Mouse (Mus musculus): ENCODE results near the gene Grik5.

The Grik5 gene

DNA sequence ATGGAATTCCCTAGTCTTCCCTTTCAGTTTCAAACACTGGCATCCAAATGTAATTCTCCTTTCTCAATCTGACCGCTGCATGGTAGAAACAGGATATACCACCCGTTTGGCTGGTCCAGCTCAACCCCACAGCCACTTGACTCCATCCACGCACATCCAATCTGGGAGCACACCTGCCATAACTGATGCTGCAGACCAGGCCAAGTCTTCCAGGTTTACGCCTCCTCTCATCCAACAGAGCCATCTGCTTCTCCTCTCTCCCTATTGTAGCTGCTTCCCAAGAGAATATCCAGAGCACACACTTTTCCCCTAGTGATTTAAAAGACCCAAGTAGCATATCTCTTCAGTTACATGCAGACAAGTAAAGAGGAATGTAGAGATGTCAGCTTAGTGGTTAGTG, 37.4 kb downstream of the Grik5 start:
- DNase-seq (ENCODE audit: low read depth, low spot score): no peak

DNA sequence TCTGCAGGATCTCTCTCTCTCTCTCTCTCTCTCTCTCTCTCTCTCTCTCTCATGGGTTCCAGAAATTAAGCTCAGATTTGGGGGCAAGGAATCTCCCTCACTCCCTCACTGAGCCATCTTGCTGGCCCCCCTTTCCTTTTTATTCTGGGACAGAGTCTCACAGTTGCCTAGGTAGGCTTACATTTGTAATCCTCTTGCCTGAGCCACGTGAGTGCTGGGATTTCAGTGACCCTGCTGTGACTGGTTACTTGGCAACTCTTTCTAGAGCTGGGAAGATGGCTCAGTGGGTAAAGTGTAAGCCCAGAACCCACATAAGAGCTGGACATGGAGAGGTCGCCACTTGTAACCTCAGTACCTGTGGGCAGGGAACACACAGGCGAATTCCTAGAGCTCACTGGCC, 40.6 kb downstream of the Grik5 start:
- no peak for DNase-seq (ENCODE audit: low read depth, low spot score)

DNA sequence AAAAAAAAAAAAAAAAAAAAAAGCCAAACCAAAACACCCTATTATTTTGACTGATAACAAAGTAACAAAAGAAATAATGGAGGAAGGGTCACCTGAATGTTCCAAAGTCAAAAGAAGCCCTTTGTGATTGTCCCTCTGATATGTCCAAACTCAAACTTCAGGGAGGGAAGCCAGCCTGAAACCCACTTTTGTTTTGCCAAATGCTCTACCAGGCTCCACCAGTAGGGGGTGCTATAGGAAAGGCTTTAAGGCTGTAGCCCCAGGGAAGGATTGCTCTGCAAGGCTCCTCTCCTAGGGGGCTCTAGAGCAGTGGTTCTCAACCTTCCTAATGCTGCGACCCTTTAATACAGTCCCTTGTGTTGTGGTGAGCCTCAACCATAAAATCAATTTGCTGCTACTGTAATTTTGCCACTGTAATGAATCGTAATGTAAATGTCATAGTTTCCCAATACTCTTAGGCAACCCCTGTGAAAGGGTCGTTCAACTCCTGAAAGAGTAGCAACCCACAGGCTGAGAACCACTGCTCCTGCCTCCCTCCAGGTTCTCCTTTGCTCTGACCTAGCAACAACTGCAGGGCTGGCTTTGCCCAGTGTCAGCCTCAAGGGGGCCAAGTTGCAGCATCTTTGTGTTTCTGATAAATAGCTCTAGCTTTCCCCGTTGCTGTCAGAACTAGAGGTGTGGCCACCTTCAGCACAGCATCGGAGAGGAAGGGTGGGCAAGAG, 42.0 kb downstream of the Grik5 start:
- DNase-seq (ENCODE audit: low read depth, low spot score): peak; percentile 69

DNA sequence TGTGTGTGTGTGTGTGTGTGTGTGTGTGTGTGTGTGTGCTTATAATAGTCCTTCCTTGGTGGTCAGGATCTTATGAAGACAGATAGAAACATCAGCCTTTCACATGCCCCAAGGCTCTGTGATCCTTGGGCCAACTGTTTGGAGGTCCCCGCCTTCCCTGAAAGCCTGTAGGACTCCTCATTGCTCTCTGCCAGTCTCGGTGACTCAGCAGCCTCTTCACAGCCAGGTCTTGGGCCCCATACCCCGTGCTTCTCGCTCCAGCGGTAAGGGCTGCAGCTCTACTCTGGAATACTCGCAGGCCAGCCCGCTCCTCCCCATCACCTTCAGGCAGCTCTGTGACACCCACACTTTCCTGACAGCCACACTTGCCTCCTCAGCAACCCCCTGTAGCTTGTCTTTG, 45.7 kb downstream of the Grik5 start:
- no peak for DNase-seq (ENCODE audit: low read depth, low spot score)

DNA sequence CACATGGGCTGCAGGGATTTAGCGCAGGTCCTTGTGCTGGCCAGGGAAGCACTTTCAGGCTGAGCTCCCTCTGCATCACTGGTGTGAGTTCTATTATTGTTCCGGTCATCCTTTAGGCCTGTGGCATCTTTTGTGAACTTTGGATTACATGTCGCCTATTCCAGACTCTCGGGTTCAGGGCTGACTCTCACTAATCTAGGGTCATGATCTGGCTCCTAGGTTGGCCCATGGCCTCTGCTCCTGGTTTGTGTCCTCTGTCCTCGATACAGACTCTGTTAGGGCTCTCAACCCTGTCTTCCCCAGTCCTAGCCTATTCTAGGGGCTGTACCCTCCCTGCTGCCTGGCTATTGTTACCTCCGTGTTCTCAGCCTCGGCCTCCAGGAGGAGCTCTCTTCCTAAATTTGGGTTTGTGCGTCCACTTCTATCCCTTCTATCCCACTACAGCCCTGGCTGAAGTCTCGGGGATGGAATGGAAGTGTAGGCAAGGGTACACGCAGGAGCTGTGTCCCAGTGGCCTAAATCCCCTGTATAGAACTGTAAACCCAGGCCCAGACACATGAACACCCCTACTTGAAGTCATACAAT, 46.2 kb downstream of the Grik5 start:
- DNase-seq (ENCODE audit: low read depth, low spot score): no peak

DNA sequence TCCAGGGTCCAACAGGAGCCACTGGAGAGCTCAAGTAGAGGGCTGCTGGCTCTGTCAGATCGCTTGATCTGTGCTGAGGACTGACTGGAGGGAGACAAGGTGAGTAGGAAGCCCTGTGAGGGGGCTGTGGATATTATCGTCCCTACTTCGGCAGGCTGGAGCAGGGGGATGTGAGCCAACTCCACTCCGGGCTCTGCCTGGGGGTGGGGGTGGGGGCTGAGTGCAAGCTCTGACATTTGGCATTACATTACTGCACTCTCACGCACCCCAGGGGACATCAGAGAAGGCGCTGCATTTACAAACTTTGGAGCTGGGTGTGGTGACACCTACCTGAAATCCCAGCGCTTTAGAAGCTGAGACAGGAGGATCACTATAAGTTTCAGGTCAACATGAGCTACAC, 60.6 kb downstream of the Grik5 start:
- no peak for DNase-seq (ENCODE audit: low read depth, low spot score)

DNA sequence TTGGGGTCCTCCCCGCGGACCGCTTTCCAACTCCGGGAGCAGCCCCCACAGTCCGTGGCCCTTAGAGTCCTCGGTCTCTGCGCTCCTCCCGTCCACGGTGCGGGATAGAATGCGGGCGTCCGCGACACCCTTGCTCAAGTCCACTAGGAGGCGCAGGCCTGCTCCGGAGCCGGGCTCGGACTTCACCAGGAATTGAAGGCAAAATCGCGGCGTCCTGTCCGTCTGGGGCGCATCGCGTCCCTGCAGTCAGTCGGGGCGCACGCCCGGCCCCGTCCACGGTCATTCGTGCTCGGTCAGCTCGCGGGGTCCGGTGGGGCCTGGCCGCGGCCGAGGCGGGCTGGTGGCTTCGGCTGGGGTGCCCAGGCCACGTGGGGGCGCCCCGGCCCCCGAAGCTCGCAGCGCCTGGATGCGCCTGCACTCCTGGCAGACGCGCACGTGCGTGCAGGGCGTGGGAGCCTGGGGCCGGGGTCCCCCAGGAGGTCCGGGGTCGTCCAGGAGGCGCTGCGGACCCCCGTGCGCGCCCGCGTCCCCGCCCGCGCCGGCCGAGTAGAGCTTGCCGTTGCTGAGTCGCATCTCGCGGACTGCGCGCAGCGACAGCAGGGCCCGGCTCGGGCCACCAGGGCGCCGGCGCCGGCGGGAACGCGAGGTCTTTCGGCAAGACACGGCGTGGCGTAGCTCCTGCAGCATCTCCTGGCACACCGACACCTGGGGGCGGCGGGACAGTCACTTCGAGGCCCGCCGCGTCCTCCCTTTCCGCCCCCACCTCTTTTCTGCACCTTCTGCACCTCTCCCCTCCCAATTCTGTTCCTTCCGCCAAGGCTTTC, 61.8 kb downstream of the Grik5 start:
- DNase-seq (ENCODE audit: low read depth, low spot score): peak; percentile 41

DNA sequence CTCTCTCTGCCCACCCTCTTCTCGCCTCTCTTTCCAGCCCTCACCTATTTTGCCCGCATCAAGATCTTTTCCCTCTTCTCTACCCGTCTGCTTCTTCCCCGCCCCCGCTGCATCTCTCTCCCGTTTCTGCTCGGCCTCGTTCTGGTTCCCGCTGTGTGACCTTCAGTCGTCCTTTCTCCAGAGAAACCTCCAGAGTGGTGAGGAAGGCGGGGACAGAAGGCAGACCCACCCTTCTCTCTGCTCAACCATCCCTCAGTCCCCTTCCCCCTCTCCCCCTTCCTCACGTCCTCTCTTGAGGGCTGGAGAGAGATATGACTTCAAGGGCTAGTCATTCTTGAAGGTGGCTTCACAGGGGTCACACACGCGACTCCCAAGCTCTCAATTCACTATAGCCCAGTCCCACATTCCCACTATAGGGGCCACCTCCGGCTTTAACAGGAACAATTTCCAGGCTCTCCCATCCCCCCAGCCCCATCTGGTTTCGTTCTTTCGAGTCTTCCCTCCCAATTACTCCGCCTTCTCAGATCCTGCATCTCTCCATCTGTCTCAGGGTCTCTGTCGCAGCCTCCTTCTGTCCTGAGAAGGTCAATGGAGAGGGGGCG, 62.9 kb downstream of the Grik5 start:
- DNase-seq (ENCODE audit: low read depth, low spot score): no peak

DNA sequence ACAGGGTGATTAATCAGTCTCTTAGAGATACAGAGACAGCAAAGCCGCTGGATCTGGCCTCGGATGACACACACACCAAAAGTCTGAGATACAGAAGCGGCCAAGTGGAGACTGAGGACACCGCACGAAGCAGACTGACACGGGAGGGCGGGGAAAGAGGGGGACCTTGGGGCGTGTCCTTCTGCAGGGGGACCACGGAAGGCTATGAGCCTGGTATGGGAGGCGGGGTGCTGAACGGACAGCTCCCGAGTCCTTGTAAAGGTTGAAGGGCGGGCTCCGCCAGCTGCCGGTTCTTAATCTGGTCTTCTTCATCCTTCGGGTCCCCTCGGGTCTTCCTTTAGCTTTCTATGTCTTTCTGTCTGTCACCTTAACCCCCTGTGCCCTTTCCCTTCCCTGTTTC, 63.5 kb downstream of the Grik5 start:
- peak; percentile 54 for DNase-seq (ENCODE audit: low read depth, low spot score)

DNA sequence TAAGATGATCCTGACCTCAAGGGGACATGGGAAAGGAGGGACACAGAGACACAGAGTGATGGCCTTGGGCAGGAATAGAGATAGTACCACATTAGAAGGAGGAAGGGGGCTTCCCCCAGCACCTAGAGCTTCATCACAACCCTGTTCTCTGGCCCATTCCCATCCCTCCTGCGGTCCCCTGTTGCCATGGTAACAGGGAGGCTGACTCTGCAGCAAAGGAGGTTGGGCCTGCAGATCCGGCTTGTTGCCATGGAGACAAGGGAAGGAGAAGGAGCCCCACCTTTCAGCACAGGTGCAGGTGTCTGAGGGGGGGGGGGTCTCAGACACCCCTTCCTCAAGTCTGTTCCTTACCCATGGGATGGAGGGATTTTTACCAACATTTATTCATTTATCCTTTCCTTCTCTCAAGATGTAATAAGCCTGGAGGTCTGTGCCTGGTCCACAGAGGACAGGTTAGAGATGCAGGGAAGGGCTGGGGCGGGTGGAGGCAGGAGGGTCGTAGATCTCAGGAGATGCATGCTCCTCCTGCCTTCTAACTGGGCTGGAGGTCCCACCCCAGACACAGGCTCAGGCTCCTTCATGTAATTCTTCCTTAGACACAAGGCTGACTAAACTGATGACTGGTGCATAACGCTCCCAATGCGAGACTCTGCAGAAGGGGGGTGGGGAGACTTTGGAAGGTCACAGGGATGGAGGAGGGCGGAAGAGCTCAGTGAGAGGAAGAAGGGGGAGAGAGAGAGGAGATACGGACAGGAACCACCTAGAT, 64.4 kb downstream of the Grik5 start:
- no peak for DNase-seq (ENCODE audit: low read depth, low spot score)

DNA sequence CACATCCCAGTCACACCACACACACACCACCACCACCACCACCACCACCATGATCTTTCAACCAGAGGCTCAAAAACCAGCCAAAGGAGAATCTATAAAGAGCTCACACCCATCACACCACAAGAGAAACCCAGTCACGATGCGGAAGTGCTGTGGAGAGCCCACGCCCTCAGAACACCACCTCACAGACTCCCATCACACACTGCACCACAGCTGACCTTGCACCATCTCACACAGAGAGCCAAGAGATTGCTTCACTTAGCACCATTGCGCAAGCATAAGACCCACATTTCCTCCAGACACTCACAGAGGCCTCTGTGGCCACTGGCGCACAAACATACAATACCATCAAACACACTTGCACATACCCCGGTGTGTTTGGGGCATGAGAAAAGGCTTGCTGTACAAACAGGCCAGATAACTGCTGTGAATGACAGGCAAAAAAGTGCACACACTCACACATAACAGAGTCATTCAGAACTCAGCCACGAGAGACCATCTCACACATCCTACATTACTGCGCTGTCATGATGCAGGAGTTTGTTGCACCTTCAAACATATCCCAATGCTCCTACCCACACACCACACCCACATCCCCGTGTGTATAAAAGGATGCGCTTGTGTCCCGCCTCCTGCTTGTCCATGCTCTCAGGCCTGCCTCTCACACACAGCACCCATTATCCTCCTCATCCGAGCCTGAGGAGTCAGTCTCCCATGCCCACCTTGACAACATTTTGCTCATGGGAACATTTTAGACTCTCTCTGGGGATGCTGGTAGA, 65.4 kb downstream of the Grik5 start:
- DNase-seq (ENCODE audit: low read depth, low spot score): no peak

DNA sequence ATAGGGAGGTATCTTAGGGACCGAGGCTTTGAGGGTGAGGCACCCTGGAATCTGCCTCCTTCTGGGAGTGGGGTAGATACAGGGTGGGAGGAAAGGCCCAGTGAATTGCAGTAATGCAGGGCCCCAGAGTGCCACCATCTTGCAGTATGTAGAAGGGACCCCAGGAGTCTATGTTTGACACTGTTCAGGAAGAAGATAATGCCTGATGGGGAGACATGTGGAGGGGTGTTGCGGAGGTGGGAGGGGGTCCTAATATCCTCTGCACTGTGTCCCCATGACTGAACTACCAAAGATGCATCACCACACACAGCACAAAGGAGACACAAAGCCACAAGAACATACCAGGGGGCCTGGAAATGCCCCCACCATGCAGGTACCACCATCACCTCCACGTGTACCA, 66.0 kb downstream of the Grik5 start:
- DNase-seq (ENCODE audit: low read depth, low spot score): no peak

DNA sequence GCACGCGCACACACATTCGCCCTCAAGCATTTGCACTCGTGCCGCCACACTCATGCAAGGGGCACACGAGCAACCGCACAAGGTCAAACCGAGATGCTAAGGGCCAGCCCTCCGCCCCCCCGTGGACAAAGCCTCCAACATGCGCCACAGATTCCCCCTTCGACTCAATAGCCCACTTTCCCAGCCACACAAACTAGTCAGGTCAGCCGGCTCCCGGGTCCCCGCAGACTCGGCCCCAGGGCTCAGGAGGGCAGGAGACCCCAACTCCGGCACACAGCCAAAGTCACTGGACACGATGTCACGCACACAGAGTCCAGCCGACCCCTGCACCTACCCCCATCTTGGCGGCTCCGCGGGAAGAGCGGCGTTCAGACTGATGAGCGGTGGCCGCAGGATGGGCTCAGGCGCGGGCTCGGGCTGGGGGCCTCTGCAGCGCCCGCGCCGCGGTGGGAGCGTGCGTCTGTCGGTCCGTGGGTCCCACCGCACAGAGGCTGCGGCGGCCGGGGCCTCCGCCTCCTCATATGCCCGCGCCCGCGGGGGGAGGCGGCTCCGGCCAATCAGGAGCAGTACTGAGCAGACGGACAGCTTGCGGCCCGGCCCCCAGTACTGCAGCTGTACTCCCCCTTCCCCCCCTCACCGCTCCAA, 66.6 kb downstream of the Grik5 start, which contains the start of gene Atp1a3:
Gene Atp1a3 (minus strand): TSS at position 538 of the 645 bp plus-strand sequence.
- DNase-seq (ENCODE audit: low read depth, low spot score): no peak

DNA sequence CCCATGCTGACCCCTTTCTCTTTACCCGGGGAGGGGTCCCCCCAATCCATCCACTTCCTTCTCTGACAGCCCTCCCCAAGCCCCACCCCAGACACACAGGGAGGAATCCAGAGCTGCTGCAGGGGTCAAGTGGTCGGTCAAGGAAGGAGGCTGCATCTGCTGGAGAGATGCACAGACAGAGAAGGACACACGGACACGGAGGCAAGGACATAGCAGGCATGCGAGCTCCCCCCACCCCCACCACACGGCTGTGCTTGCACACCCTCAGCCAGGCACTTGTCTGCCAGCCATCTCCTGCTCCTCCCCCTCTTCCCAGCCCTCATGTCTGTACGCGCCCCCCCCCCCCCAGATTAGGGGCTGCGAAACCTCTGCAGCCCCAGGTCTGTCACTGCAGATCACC, 67.3 kb downstream of the Grik5 start:
- no peak for DNase-seq (ENCODE audit: low read depth, low spot score)

DNA sequence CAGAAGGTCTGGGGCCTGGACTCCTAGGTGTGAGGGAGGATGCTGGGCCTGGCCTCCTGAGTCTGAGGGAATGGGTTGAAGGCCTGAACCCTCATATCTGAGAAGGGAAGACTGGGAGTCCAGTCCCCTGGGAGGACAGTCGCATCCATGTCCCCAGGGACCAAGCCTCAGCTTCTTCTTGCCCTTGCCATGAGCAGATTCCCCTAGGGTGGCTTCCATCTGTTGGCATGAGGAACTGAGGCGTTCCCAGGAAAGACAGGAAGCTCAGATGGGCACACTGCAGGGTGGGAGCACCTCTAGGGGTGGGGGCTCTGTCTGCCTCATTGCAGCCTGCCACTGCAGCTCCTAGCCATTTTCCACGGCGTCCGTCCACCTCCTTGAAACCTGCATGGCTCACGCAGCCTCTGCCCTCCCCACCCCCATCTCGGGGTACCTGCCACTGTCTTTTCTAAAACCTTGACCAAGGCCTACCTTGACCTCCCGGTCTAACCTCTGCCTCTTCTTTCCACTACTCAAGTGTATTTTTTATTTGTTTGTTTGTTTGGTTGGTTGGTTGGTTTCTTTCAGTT, 68.2 kb downstream of the Grik5 start:
- no peak for DNase-seq (ENCODE audit: low read depth, low spot score)

DNA sequence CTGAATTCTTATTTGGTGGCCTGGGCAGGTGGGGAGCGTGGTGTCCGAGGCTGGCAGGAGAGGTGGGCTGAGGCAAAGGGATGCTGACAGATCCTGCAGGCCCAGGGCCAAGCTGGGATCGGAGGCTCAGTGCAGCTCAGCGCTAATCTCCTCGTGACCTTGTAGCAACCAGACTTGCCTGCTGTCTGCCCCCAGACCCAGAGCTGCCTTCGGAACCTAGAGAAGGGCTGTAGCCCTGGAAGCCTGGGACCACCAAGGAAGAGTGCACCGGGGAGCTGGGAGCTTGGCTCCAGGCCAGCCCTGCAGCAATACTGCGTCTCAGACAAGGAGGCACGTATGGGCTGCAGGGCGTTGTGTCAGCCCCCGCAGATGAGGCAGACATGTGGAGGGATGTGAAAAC, 68.9 kb downstream of the Grik5 start:
- no peak for DNase-seq (ENCODE audit: low read depth, low spot score)

DNA sequence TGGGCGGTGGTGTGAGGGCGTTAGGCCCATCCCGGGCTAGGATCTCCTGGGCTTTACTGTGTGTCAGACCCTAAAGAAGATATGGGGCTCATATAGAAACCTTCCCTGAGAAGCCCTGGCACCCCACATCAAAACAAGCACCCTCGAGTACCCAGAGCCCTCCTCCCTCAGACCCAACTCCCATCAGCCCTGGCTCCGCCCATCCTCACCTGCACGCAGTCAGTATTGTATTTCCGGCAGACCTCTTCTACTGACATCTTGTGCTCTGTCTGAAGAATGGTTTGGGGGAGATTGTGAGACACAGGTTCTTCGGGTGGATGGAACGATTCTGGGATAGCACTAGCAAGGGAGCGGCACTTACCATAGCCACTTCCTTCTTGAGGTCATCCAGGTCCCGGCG, 71.4 kb downstream of the Grik5 start:
- DNase-seq (ENCODE audit: low read depth, low spot score): no peak

DNA sequence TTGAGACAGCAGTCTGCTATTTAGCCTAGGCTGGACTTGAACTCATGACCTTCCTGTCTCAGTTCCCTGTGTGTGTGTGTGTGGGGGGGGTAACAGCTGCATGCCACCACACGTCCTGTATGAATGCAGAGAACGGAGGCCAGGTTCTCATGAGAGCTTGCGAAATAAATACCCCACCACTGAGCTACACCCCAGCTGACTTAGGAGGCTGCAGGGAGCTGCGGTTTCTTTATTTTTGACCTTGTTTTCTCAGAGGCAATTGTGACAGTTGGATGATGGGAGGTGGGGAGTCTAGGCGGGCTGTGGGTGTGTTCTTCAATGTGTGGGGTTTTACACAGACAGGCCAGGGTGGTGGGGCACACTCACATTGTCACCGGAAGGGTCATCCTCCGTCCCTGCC, 71.9 kb downstream of the Grik5 start:
- no peak for DNase-seq (ENCODE audit: low read depth, low spot score)

DNA sequence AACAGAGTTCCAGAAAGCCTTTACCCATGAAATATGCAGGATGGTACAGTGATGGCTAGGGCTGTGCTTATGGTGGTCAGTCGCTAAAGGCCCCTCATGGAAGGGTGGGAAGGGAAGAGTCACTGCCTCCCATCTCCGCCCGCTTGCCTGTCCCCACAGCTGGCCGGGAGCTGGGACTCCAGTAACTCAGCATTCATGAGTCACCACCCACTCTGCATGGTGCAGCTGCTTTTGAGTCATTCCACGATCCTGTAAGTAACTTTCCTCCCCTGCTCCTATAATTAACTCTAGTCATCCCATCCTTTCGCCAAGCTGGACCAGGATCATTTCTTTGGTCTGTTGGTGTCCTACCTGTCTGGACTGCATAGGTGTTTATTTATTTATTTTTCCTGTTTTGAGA, 79.1 kb downstream of the Grik5 start:
- no peak for DNase-seq (ENCODE audit: low read depth, low spot score)

DNA sequence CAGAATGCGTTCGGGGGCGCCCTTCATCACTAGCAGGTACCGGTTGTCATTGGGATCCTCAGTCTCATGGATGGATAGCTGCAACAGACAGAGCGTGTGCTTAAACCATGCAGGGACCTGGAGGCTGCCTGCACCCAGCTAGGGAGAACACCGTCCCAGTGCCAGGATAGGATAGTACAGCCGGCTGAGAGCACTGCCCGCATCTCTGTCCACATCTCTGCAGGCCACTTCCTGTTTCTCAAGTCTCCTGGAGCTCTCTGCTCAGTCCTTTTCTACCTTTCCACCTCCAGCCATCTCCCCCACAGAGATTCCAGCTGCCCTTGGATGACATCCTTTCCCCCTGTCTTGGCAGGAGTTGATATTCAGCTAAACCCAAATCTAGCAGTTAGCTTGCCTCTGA, 81.7 kb downstream of the Grik5 start:
- DNase-seq (ENCODE audit: low read depth, low spot score): no peak

Data from embryo, embryonic 11.5 days (tissue).